Mouse (Mus musculus): ENCODE measurements around the gene C1qtnf1.

C1qtnf1 gene

DNA sequence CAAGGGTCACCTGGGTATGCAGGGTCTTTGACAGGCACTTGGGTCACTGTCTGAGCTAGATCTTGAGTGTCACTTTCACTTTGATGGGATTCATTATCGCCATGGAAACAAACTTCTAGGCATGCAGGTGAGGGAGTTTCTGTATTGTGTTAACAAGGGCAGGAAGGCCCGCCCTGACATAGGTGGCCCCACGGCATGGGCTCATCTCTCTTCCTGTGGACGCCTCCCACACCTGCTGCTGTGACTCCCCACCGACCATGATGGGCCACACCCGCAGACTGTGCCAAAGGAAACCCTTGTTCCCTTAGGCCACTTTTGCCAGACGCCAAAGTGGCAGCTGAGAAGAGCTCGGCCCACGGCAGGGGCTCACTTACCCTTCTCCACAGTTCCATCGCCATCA lies 17.5 kb upstream of the C1qtnf1 start:
- DNase-seq, result no peak

DNA sequence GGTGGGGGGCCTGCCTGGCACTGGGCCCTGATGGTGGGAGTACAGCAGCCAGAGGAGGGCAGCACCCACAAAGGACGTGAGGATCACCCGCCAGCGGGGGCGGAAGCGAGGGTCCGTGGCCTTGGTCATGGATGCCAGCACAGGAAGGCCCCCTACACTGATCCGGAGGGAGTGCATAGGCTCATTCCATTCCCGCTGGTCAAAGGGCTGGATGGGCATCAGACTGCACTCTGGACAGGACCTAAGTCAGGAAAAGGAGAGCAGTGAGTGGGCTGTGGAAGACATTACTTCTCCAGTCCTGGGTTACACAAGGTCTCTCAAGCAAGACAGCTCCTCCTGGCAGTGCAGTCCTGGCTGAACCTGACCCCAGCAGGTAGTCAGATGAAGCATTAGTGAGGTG lies 16.7 kb upstream of the C1qtnf1 start:
- DNase-seq, result peak; percentile 63 to 71

DNA sequence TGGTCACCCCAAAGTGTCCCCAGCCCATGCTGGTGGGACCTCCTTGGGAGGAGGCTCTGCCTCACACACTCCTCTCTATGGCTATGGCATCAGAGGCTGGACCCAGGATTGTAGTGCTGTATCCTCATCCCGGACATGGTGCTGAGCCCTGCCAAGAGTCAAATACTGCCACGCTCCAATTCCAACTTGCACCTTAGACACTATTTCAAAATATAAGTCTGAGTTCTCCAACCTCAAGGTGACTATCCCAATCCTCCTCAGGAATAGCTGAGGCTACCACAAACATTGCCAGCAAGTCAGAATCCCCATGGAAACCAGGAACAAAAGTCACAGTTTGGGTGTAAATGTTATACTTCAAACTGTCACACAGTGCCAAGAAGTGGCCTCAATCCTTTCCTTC lies 15.4 kb upstream of the C1qtnf1 start:
- peak; percentile 51 to 71 for DNase-seq

DNA sequence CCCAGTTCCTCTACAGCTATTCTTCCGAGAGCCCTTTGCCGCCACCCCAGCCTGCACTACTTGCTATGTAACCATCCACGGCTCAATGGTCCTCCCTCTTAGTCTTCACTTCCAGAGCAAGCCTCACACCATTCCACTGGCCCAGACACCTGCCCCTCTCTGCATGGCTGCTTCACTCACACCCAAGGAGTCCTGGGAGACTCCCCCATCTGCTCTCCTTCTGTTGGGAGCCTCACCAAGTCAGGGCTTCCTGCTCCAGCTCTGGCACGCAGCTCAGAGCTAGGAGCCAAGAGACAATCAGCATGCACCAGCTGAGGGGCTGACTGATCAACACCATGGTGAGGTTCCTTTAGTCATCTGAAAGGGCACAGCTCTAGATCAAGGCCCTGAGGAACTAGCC lies 14.9 kb upstream of the C1qtnf1 start:
- peak; percentile 57 to 60 for DNase-seq

DNA sequence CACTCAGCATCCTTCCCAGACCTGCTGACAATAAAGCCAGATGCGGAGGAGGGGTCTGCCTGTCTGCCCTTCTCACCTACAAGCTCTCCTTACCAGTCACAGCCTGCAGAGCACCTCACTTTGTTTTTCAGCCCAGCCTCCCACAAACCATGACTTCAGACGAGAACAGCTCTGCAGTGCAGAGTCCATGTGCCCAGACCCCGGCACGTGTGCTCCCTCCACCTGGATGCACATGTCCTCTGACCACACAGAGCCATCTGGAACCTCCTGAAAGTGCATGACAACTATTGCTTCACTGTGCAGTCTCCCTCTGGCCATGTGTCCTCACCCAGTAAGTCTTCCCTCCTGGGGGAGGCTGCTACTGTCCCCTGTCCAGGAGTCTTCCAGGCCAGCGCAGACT lies 13.7 kb upstream of the C1qtnf1 start:
- peak; percentile 52 to 61 for DNase-seq

GRCm38 (mm10) chr11:118415630-118416029 lies 12.4 kb upstream of the C1qtnf1 start:
- peak; percentile 49 to 61 for DNase-seq

DNA sequence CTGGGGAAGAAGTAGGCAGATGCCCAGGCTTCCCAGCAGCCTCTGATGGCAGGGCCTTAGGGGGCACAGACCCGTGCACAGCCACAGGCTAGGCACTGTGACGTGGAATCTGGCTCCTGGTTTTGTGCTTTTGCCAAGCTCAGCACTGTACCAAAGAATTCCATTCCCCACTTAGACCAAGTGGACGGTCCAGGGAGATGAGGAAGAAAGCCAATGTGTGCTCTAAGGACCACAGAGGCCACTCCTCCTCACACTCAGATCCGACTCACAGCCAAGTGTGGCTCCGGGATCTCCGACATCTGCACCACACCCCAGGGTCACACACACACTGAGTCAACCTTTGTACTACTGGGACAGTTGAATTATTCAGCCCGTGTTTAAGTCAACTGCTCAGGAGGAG lies 12.0 kb upstream of the C1qtnf1 start:
- DNase-seq, result peak; percentile 54 to 55

DNA sequence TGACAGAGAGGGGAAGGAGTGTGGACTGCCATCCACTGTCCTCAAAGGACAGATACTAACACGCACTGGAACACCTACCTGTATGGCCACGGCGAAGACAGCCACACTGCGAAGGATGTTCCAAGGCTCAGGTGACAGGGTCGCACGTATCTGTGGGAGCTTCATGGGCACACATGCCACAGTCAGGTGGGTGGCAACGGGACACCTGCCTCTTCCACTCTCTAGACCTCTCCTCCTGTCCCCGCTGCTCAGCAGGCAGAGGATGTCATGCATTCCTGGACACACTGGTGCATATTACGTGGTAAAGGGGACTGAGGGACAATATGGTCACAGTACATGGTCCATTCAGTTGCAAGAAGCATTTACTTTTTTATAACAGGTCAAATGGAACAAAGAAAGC lies 10.5 kb upstream of the C1qtnf1 start:
- DNase-seq, result no peak

DNA sequence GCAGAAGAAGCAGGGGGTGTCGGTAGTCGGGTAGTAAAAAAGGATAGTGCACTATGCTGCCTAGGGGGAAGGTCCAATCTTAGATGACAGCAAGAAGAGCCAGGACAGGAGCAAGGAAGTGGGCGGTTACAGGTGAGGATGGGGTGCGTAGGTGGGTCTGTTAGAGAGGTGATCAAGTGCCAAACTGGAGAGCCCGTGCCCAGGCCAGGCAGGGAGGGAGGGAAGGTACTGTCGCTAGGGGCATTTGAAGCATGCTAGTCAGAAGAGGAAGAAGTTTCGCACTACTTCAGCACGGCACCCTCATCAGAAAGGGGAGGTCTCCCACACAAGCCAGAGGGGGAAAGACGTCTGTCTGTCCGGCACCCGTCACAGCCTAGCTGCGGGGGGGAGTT lies 9.6 kb upstream of the C1qtnf1 start:
- DNase-seq, result no peak

DNA sequence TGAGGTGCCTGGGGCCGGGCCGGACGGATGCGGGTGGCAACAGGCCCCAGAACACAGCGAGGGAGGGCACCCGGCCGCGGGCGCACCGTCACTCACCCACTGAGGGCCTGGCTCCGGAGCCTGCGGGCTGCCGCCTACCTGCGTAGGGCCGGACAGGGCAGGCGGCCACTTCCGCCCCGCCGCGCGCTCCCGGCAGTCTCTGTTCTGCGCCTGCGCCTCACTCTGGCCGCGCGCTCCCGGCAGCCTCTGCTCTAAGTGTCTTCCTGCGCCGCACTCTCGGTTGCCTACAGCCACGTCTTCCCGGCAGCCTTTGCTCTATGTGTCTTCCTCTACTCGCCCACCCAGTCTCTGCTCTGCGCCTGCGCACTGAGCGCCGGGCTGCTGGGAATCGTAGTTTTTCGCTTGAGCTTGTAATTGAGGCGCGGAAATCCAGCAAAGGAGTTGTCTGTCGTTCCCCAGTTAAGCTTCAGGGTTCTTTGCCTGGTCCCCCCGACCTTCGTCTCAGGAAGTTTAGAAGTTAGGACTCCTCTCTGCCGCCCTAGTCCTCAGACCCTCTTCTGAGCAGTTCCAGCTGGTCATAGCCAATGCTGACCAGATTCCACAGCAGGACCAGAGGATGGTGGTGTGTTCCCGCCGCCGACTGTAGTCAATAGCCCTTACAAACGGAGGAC lies 9.0 kb upstream of the C1qtnf1 start, which contains the start of gene Cant1:
Gene Cant1, minus strand, starts transcription at position 253 of the 671 bp plus-strand sequence.
- DNase-seq, result peak; percentile 98 to 99

DNA sequence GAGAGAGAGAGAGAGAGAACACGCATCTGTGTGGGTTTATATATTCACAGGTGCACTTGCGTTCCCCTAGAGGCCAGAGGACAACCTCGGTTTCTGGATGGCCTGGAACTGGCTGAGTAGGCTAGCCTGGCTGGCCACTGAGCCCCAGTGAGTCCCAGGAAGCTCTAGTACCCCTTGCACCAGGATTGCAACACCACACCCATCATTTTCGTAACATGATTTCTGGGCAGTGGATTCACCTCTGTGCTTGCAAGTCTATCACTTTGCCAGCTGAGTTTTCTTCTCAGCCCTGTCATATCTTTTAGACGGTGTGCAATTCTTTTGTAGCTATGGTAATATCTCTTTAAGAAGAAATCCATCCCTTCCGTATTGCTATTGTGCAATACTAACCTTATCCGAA lies 7.7 kb upstream of the C1qtnf1 start:
- DNase-seq, result no peak

DNA sequence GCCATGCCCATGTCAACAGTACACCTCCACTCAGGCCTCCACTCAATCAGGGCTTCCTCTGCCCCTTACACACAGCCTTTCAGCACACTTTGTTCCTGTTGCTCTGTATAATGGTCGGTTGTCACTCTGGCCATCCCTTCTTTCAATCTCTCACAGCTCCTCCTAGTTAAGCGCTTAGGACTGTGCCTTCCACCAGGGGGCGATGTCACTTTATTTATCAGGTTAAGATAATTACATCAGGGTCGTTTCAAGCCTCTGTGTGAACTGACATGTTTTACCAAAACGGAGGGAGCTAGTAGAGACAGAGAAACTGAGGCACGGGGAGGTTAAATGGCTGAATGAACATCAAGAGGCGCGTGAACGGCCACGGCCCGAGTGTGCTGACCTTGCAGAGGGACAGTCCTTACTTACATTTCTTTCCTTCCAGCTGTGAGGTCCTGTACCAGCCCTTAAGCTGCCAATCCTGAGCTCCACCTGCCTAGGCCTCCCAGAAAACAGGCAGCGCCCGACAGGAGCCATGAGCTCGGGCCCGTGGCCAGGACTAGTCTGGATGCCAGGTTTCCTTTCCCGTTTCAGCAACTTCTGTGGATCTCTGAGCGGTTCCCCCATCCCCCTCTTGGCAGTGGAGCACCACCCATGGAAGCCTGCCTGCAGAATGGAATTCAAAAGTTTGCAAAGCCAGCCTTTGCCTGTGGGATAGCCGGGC lies 4.6 kb upstream of the C1qtnf1 start:
- peak; percentile 84 to 90 for DNase-seq

DNA sequence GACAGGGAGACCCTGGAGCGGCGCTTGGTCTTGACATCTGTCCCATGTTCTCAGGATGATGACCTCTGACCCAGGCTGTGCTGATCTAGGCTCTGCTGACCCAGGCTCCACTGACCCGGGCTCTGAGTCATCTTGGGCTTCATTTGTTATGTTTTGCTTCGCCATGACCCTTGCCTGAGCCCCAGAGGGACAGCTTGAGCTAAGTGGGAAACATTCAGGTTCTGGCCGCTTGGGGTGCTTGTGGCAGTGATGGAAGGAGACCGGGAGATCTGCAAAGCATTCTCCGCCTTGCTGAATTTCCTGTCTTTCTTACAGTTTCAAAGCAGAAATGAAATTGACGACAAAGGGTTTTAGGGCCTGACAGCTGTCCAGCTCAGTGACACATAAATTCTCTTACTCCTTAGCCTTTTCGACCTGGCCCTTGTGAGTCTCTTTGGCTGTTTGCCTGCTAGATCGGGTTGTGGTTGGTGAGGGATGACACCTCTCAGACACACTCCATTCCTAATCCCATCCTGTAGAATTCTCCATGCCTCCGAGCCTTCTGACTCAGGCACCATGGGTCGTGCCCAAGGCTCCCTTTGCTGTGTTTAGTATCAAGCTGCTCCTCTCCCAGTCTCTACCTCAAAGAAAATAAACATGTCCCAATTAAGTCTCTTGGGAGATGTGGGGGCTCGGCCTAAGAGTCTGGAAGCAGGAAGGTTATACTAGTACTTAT lies 3.2 kb upstream of the C1qtnf1 start:
- peak; percentile 47 to 53 for DNase-seq

- no peak for DNase-seq
Observed at GRCm38 (mm10) chr11:118426765-118427164, 1.2 kb upstream of the C1qtnf1 start.

GRCm38 (mm10) chr11:118427266-118427779 lies 680 bp upstream of the C1qtnf1 start:
- no peak for DNase-seq

GRCm38 (mm10) chr11:118428460-118428868 lies 461 bp downstream of the C1qtnf1 start:
- DNase-seq, result peak in 1 of 2 experiments; percentile 50

- DNase-seq, result peak; percentile 61 to 65
Observed at GRCm38 (mm10) chr11:118428944-118429709, 1.1 kb downstream of the C1qtnf1 start.

DNA sequence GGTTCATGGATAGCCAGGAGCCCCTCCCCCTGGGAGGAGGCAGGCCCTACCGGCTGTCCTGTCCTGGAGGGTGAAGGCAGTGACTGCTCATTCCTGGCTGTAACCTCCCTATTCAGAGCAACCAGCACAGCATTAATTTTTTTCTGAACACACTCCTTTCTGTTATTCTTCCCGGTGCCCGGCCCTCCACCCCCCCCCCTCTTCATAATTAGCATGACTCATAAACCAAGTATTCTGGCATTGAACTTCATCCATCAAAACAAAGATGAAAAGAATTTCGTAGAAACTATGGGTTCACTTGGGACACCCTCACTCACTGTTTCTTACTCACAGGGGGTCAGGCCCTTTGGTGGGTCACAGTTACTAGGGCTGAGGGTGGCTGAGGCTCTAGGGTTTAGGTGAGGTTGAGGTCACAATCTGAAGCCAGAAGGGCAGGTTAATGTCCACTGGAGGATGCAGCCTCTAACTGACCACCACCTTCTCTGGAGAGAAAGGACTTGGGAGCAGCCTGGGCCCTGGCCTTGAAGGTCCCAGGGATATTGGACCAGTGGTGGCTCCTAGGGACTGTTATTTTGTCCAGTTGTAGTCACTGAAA lies 2.4 kb downstream of the C1qtnf1 start:
- DNase-seq, result no peak

DNA sequence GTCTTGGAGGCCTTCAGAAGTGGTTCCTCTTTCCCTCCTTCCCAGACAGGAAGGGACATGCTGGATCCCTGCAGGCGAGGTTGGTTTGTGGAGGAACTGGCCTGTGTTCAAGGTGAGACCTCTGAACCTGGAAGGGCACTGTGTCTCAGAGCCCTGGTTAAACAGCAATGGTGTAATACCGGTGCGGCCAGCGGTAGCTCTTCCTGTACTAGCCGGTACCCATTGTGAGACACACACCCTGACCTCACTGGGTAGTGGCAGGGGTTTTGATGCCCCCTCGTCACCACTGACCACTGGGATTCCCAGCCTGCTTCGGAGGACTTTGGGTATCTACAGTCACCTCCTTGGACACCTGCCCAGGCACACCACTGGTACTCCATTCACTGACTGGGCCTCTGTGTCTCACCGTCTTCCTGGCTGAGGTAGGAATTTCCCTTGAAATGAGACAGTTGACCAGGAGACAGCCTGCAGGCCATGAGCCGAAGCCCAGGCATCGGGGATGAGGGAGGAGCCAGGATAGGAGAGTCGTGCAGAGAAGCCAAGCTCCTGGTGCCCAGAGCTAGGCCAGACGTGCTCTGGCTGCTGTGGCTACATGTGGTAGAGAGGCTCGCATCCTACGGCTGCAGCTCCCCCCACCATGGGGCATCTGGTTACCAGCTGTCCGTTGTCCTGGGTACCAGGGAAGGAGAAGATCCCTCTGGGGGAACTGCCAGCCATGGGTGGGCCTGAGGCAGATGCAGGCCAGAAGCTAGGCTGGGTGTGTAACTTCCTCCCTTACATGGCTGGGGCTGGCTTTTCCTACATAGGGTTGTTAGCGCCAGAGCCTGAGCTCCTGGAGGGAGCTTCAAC lies 3.3 kb downstream of the C1qtnf1 start:
- no peak for DNase-seq

DNA sequence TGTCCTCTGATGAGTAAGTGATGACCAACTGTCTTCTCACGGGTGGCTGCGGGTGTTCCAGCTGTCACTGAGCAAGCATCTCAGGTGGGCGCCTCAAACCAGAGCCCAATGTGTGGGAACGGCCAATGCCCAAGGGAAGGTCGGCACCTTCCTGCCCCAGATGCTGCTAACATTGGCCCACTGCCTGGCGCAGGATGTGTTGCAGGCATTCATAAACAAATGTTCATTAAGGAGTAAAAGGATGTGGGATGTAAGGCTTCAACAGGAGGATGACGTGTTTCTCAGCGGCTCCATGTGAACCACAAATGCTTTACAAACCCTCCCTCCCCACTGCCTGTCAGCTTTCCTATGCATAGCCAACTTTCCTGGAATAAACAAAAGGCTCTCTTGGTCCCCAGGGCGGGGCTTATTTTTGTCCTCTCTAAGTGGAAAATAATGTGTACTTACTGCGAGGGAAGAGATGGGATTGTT lies 5.4 kb downstream of the C1qtnf1 start:
- DNase-seq, result no peak

DNA sequence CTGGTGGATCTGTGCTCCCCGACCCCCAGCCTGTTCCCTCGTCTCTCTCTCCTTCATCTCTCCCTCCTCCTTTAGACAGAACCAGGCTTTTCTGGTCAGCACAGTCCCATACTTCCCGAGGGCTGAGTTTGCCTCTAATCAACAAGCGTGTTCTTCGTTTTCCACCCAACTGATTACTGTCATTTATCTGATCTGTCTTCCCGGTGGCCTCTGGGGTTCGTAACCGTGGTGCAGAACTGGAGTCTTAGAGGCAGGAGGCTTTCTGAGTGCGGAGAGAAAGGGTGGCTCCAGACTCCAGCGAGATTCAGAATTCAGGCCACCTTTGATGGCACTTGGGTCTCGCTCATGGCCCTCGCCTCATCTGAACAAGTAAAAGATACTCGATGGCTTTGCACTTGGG lies 6.1 kb downstream of the C1qtnf1 start:
- DNase-seq, result no peak

All from kidney, postnatal 36 days (tissue).